Mouse (Mus musculus) testis, adult 2 months (tissue): Measurements from ENCODE around the gene Stim1.

ENCODE experiments used
- CTCF ChIP-seq: fragments of 200-500 bp; IDR thresholded peaks from 2 replicates; pipeline ENCODE4 v1.5.1; 2012; ENCODE audit warnings: low read depth, mild to moderate bottlenecking, inconsistent platforms, low read length, moderate library complexity; ENCODE audit not compliant: control insufficient read depth, insufficient read depth, insufficient replicate concordance
- POLR2A ChIP-seq: fragments of 200-500 bp; IDR thresholded peaks from 2 replicates; pipeline ENCODE4 v1.6.1; 2012; ENCODE audit warnings: low read depth, mild to moderate bottlenecking, inconsistent platforms, low read length, moderate library complexity; ENCODE audit not compliant: control insufficient read depth

- TF ChIP-seq CTCF: no peak
- no peak for TF ChIP-seq POLR2A
These were observed 25.6 kb downstream of the Stim1 start for GRCm38 (mm10) chr7:102293234-102293633.
